Mouse (Mus musculus) thymus, postnatal 36 days (tissue): ENCODE measurements around the gene Nags.
A peak's percentile ranks its signal among the peaks of the same experiment; 100 is the strongest.

ENCODE experiments used
- DNase-seq, 2 experiments: peaks; one replicate each; pipeline ENCODE4 v3.0.0; 2022; ENCODE audit warnings: mixed read lengths in 2 of 2

The Nags gene

GRCm38 (mm10) chr11:102145471-102146001 is at the start of gene Nags:
Gene Nags (plus strand): TSS chr11:102145513.
- no peak for DNase-seq

- DNase-seq, result no peak
These were observed 49.6 kb upstream of the Nags start for GRCm38 (mm10) chr11:102095676-102096075.

GRCm38 (mm10) chr11:102096446-102096845 is 48.9 kb upstream of the Nags start:
- no peak for DNase-seq

GRCm38 (mm10) chr11:102096887-102097391 is 48.4 kb upstream of the Nags start:
- peak; percentile 18 to 42 for DNase-seq

- DNase-seq, result no peak
These were observed 44.1 kb upstream of the Nags start, which contains the start of gene Ppy for GRCm38 (mm10) chr11:102101219-102101618. Gene Ppy (minus strand): TSS chr11:102101319.

GRCm38 (mm10) chr11:102102485-102103258 is 42.6 kb upstream of the Nags start:
- DNase-seq, result peak; percentile 29 to 30

GRCm38 (mm10) chr11:102106911-102107310 is 38.4 kb upstream of the Nags start:
- DNase-seq, result no peak

- DNase-seq, result no peak
These were observed 37.6 kb upstream of the Nags start, which contains the start of gene Pyy for GRCm38 (mm10) chr11:102107732-102108131. Gene Pyy (minus strand): TSS chr11:102107832.

GRCm38 (mm10) chr11:102111576-102111975 is 33.7 kb upstream of the Nags start:
- DNase-seq, result no peak

GRCm38 (mm10) chr11:102116241-102116640 is 29.1 kb upstream of the Nags start:
- DNase-seq, result no peak

GRCm38 (mm10) chr11:102117386-102117785 is 27.9 kb upstream of the Nags start:
- no peak for DNase-seq

- DNase-seq, result no peak
These were observed 10.8 kb upstream of the Nags start for GRCm38 (mm10) chr11:102134516-102134915.

GRCm38 (mm10) chr11:102137625-102138446 is 7.5 kb upstream of the Nags start:
- DNase-seq, result no peak

GRCm38 (mm10) chr11:102138447-102138740 is 6.9 kb upstream of the Nags start:
- peak; percentile 46 to 48 for DNase-seq

GRCm38 (mm10) chr11:102140508-102140907 is 4.8 kb upstream of the Nags start:
- peak in 1 of 2 experiments; percentile 35 for DNase-seq

GRCm38 (mm10) chr11:102142355-102142754 is 3.0 kb upstream of the Nags start:
- DNase-seq, result no peak

- no peak for DNase-seq
These were observed 299 bp upstream of the Nags start for GRCm38 (mm10) chr11:102144957-102145470.

- no peak for DNase-seq
These were observed 692 bp downstream of the Nags start for GRCm38 (mm10) chr11:102146005-102146404.

GRCm38 (mm10) chr11:102146531-102146930 is 1.2 kb downstream of the Nags start:
- no peak for DNase-seq

GRCm38 (mm10) chr11:102147213-102147989 is 2.1 kb downstream of the Nags start:
- no peak for DNase-seq

GRCm38 (mm10) chr11:102156039-102156785 is 10.9 kb downstream of the Nags start, which contains the start of gene Tmem101:
Gene Tmem101 (minus strand): TSS chr11:102156404.
- peak; percentile 75 to 79 for DNase-seq

GRCm38 (mm10) chr11:102156786-102157089 is 11.4 kb downstream of the Nags start:
- no peak for DNase-seq
